Mouse (Mus musculus) forebrain, embryonic 13.5 days (tissue): ENCODE measurements around the gene Rnf144a. TPM values are rescaled to one million over a fixed set of nuclear protein-coding genes. Genes with fewer than 3 reads are reported as not detected.

Experiments used
- ATAC-seq: fragments of 200-750 bp; cut with Nextera tagmentation; 2 replicates; pipeline ENCODE4 v1.8.0; 2017
- H3K27ac ChIP-seq: fragments of 300-500 bp; sonication (generic); 2 replicates; pipeline ENCODE4 v1.5.1; 2015; ENCODE audit warnings: inconsistent platforms, mild to moderate bottlenecking, moderate library complexity
- H3K27me3 ChIP-seq: fragments of 300-500 bp; sonication (generic); 2 replicates; pipeline ENCODE4 v1.6.1; 2015; ENCODE audit warnings: mild to moderate bottlenecking, inconsistent platforms
- H3K36me3 ChIP-seq: fragments of 300-500 bp; sonication (generic); 2 replicates; pipeline ENCODE4 v1.6.1; 2015; ENCODE audit warnings: mild to moderate bottlenecking, inconsistent platforms; ENCODE audit not compliant: poor library complexity, severe bottlenecking
- H3K4me1 ChIP-seq: fragments of 300-500 bp; sonication (generic); 2 replicates; pipeline ENCODE4 v1.6.1; 2015; ENCODE audit warnings: inconsistent platforms
- H3K4me2 ChIP-seq: fragments of 300-500 bp; sonication (generic); 2 replicates; pipeline ENCODE4 v1.6.1; 2015; ENCODE audit warnings: inconsistent platforms, mild to moderate bottlenecking, moderate library complexity
- H3K4me3 ChIP-seq: fragments of 300-500 bp; sonication (generic); 2 replicates; pipeline ENCODE4 v1.5.1; 2015; ENCODE audit warnings: mild to moderate bottlenecking, inconsistent platforms
- H3K9ac ChIP-seq: fragments of 300-500 bp; sonication (generic); 2 replicates; pipeline ENCODE4 v1.6.1; 2015; ENCODE audit warnings: mild to moderate bottlenecking, inconsistent platforms
- H3K9me3 ChIP-seq: fragments of 300-500 bp; sonication (generic); replicated peaks from 2 replicates; pipeline ENCODE4 v1.6.1; 2016; ENCODE audit warnings: inconsistent platforms
- WGBS: fragments of 180-500 bp; shearing (Covaris S2); methylation state at CpG from one replicate; pipeline ENCODE4 v1.1.7; 2015; 5-methylcytosine and 5-hydroxymethylcytosine counted together
- polyA plus RNA-seq: library from polyadenylated mRNA; unstranded; fragments of >200 nt; fragmentation: Nextera tagmentation; extraction: Ambion mirVana; gene quantifications from 2 replicates; pipeline ENCODE4 v1.2.1, GENCODE M21; 2015

Rnf144a gene
- 36.8 and 40.3 TPM in 2 replicates for polyA plus RNA-seq

- H3K4me3 ChIP-seq, result peak within 1 kb of the TSS; percentile 77
- 0 out of 2 replicates have a peak, but pooled peaks cover 6% of the 10 kb centered on the region for H3K36me3 ChIP-seq
- H3K4me2 ChIP-seq, result peak within 1 kb of the TSS; percentile 83
- peaks cover 43% of the 10 kb centered on the region for H3K4me1 ChIP-seq
- H3K27ac ChIP-seq, result peak within 1 kb of the TSS; percentile 70
- H3K27me3 ChIP-seq, result no peaks in the 10 kb centered on the region
- peak within 1 kb of the TSS; percentile 96 for H3K9ac ChIP-seq
- ATAC-seq, result peak; percentile 93
- WGBS, result 2% methylated on average over 31 of the region's 45 CpGs
- H3K9me3 ChIP-seq, result no peaks in the 10 kb centered on the region
These were observed at the start of gene Rnf144a for GRCm38 (mm10) chr12:26415104-26415771. Rnf144a (minus strand) TSS chr12:26415254.

- no peaks in the 10 kb centered on the region for H3K9me3 ChIP-seq
- H3K4me1 ChIP-seq, result peaks cover 10% of the 10 kb centered on the region
- no peak overlapping the region for H3K4me2 ChIP-seq
- no peak overlapping the region for H3K4me3 ChIP-seq
- no peak overlapping the region for H3K9ac ChIP-seq
- no peaks in the 10 kb centered on the region for H3K27me3 ChIP-seq
- no peaks in the 10 kb centered on the region for H3K36me3 ChIP-seq
- no peak overlapping the region for H3K27ac ChIP-seq
- 75% methylated on average over 2 of the region's 2 CpGs for WGBS
- ATAC-seq, result no peak
These were observed 45.0 kb upstream of the Rnf144a start for GRCm38 (mm10) chr12:26460091-26460490.

GRCm38 (mm10) chr12:26456028-26456698, 41.1 kb upstream of the Rnf144a start, which contains the start of gene Rsad2:
Rsad2 (minus strand) TSS chr12:26456452.
- no peaks in the 10 kb centered on the region for H3K9me3 ChIP-seq
- H3K4me3 ChIP-seq, result no peak within 1 kb of the TSS
- no peaks in the 10 kb centered on the region for H3K36me3 ChIP-seq
- no peak within 1 kb of the TSS for H3K27ac ChIP-seq
- no peak within 1 kb of the TSS for H3K9ac ChIP-seq
- 50% methylated on average over 13 of the region's 13 CpGs for WGBS
- H3K4me1 ChIP-seq, result peaks cover 10% of the 10 kb centered on the region
- H3K4me2 ChIP-seq, result peak within 1 kb of the TSS; percentile 28
- H3K27me3 ChIP-seq, result no peaks in the 10 kb centered on the region
- peak; percentile 59 for ATAC-seq

- WGBS, result 44% methylated on average over 5 of the region's 5 CpGs
- no peak for ATAC-seq
- H3K4me2 ChIP-seq, result no peak overlapping the region
- H3K27me3 ChIP-seq, result no peaks in the 10 kb centered on the region
- no peak overlapping the region for H3K4me3 ChIP-seq
- H3K36me3 ChIP-seq, result no peaks in the 10 kb centered on the region
- H3K27ac ChIP-seq, result no peak overlapping the region
- no peaks in the 10 kb centered on the region for H3K9me3 ChIP-seq
- H3K4me1 ChIP-seq, result peaks cover 10% of the 10 kb centered on the region
- no peak overlapping the region for H3K9ac ChIP-seq
These were observed 39.6 kb upstream of the Rnf144a start for GRCm38 (mm10) chr12:26454682-26455081.

- Histone ChIP-seq H3K27me3 (no peaks in the 10 kb centered on the region), H3K9ac (no peak overlapping the region), H3K36me3 (no peaks in the 10 kb centered on the region), H3K27ac (no peak overlapping the region), H3K4me2 (no peak overlapping the region), H3K4me1 (peaks cover 10% of the 10 kb centered on the region), H3K4me3 (no peak overlapping the region), H3K9me3 (no peaks in the 10 kb centered on the region)
- ATAC-seq, result no peak
- WGBS, result 87% methylated on average over 4 of the region's 4 CpGs
These were observed 37.9 kb upstream of the Rnf144a start for GRCm38 (mm10) chr12:26452951-26453350.

- ATAC-seq, result no peak
- H3K9ac ChIP-seq, result no peak overlapping the region
- no peak overlapping the region for H3K4me3 ChIP-seq
- H3K9me3 ChIP-seq, result no peaks in the 10 kb centered on the region
- WGBS, result 55% methylated on average over 1 of the region's 1 CpGs
- H3K27me3 ChIP-seq, result no peaks in the 10 kb centered on the region
- H3K4me2 ChIP-seq, result no peak overlapping the region
- H3K4me1 ChIP-seq, result peaks cover 6% of the 10 kb centered on the region
- H3K36me3 ChIP-seq, result no peaks in the 10 kb centered on the region
- no peak overlapping the region for H3K27ac ChIP-seq
These were observed 36.1 kb upstream of the Rnf144a start for GRCm38 (mm10) chr12:26451150-26451549.

- H3K27ac ChIP-seq, result no peak overlapping the region
- H3K27me3 ChIP-seq, result no peaks in the 10 kb centered on the region
- H3K4me3 ChIP-seq, result no peak overlapping the region
- H3K9ac ChIP-seq, result no peak overlapping the region
- WGBS, result 92% methylated on average over 2 of the region's 2 CpGs
- no peak for ATAC-seq
- no peak overlapping the region for H3K4me2 ChIP-seq
- H3K36me3 ChIP-seq, result no peaks in the 10 kb centered on the region
- H3K4me1 ChIP-seq, result no peaks in the 10 kb centered on the region
- no peaks in the 10 kb centered on the region for H3K9me3 ChIP-seq
These were observed 34.4 kb upstream of the Rnf144a start for GRCm38 (mm10) chr12:26449483-26449882.

GRCm38 (mm10) chr12:26446377-26447045, 31.5 kb upstream of the Rnf144a start:
- no peak overlapping the region for H3K27ac ChIP-seq
- 83% methylated on average over 4 of the region's 4 CpGs for WGBS
- H3K9me3 ChIP-seq, result no peaks in the 10 kb centered on the region
- no peak overlapping the region for H3K4me2 ChIP-seq
- H3K4me3 ChIP-seq, result no peak overlapping the region
- no peak for ATAC-seq
- no peaks in the 10 kb centered on the region for H3K36me3 ChIP-seq
- no peaks in the 10 kb centered on the region for H3K4me1 ChIP-seq
- H3K27me3 ChIP-seq, result no peaks in the 10 kb centered on the region
- H3K9ac ChIP-seq, result no peak overlapping the region

- H3K27ac ChIP-seq, result no peak overlapping the region
- no peak overlapping the region for H3K9ac ChIP-seq
- H3K4me3 ChIP-seq, result no peak overlapping the region
- no peaks in the 10 kb centered on the region for H3K36me3 ChIP-seq
- no peaks in the 10 kb centered on the region for H3K9me3 ChIP-seq
- H3K4me2 ChIP-seq, result no peak overlapping the region
- ATAC-seq, result no peak
- no peaks in the 10 kb centered on the region for H3K27me3 ChIP-seq
- no peaks in the 10 kb centered on the region for H3K4me1 ChIP-seq
- 90% methylated on average over 2 of the region's 2 CpGs for WGBS
These were observed 29.5 kb upstream of the Rnf144a start for GRCm38 (mm10) chr12:26444511-26444910.

- no peak overlapping the region for H3K4me3 ChIP-seq
- H3K27me3 ChIP-seq, result no peaks in the 10 kb centered on the region
- no peak overlapping the region for H3K9ac ChIP-seq
- H3K9me3 ChIP-seq, result no peaks in the 10 kb centered on the region
- H3K27ac ChIP-seq, result no peak overlapping the region
- no peaks in the 10 kb centered on the region for H3K4me1 ChIP-seq
- H3K36me3 ChIP-seq, result no peaks in the 10 kb centered on the region
- no peak overlapping the region for H3K4me2 ChIP-seq
- WGBS, result 1% methylated on average over 2 of the region's 2 CpGs
- ATAC-seq, result no peak
These were observed 29.0 kb upstream of the Rnf144a start for GRCm38 (mm10) chr12:26444054-26444453.

GRCm38 (mm10) chr12:26439366-26439765, 24.3 kb upstream of the Rnf144a start:
- H3K9me3 ChIP-seq, result no peaks in the 10 kb centered on the region
- no peaks in the 10 kb centered on the region for H3K4me1 ChIP-seq
- no peak overlapping the region for H3K27ac ChIP-seq
- H3K27me3 ChIP-seq, result no peaks in the 10 kb centered on the region
- H3K4me3 ChIP-seq, result no peak overlapping the region
- H3K36me3 ChIP-seq, result no peaks in the 10 kb centered on the region
- WGBS, result 74% methylated on average over 3 of the region's 3 CpGs
- no peak for ATAC-seq
- H3K4me2 ChIP-seq, result no peak overlapping the region
- H3K9ac ChIP-seq, result no peak overlapping the region

- no peaks in the 10 kb centered on the region for H3K4me1 ChIP-seq
- no peak overlapping the region for H3K9ac ChIP-seq
- 69% methylated on average over 3 of the region's 3 CpGs for WGBS
- no peak overlapping the region for H3K4me3 ChIP-seq
- ATAC-seq, result no peak
- no peaks in the 10 kb centered on the region for H3K27me3 ChIP-seq
- H3K36me3 ChIP-seq, result no peaks in the 10 kb centered on the region
- no peak overlapping the region for H3K4me2 ChIP-seq
- no peak overlapping the region for H3K27ac ChIP-seq
- no peaks in the 10 kb centered on the region for H3K9me3 ChIP-seq
These were observed 22.9 kb upstream of the Rnf144a start for GRCm38 (mm10) chr12:26437950-26438349.
